Mouse (Mus musculus) kidney, adult 10 weeks (tissue): ENCODE results near the gene Ppp1r9a. TPM values are rescaled to one million over a fixed set of nuclear protein-coding genes. Genes with fewer than 3 reads are reported as not detected.

Experiments used
- polyA plus RNA-seq: library from polyadenylated mRNA; stranded (reverse); fragments of 350-450 nt; fragmentation: Illumina TruSeq; extraction: RNeasy Lipid Tissue Mini Kit (QIAGEN cat#74804); gene quantifications from one replicate; pipeline ENCODE4 v1.2.3, GENCODE M21; 2014; ENCODE audit warnings: low read depth, low replicate concordance

Ppp1r9a gene
- 11.1 TPM for polyA plus RNA-seq

GRCm38 (mm10) chr6:4902674-4903324 is at the start of gene Ppp1r9a:
TSS of gene Ppp1r9a (plus strand) at chr6:4902917.

GRCm38 (mm10) chr6:5193693-5194092 is 291.0 kb downstream of the Ppp1r9a start, which contains the start of gene Pon1:
TSS of gene Pon1 (minus strand) at chr6:5193946.

Other genes starting within 250 kb of the Ppp1r9a start
- gene Sgce, start 155.7 kb upstream of the Ppp1r9a start, polyA plus RNA-seq: 20.4 TPM
- gene Peg10, start 155.6 kb upstream of the Ppp1r9a start, polyA plus RNA-seq: 1.2 TPM